Comparison of ENCODE assay signal across 7 mouse cellular contexts in genomic region chr14:61293884-61294737, GRCm38 (mm10). TPM values are rescaled to one million over a fixed set of nuclear protein-coding genes. Genes with fewer than 3 reads are reported as not detected.
DNase-seq lines count a peak whose midpoint lies in the region; ATAC-seq and TF ChIP-seq lines count a peak whose summit lies in the region.

No protein-coding gene starts in this region.

- no peak for TF ChIP-seq EP300 in lung, postnatal 0 days (IDR thresholded peaks at IDR 0.05)

- no peak for ATAC-seq in heart, embryonic 16.5 days (replicated peaks; ENCODE audit: extremely low read depth, insufficient read depth, low FRiP score)
- ATAC-seq in lung, postnatal 0 days = peak; percentile 56

- peaks cover 3% of the 10 kb centered on the region for H3K4me1 ChIP-seq in bone marrow macrophage, adult 2 months (ENCODE audit: control insufficient read depth, insufficient read depth, low read length)
- H3K4me1 ChIP-seq in embryonic fibroblast, embryonic 13.5 days (ENCODE audit: control insufficient read depth, insufficient read depth, low read length) = no peaks in the 10 kb centered on the region
- H3K4me1 ChIP-seq in heart, embryonic 16.5 days (ENCODE audit: control insufficient read depth, insufficient read depth, low read length) = no peaks in the 10 kb centered on the region
- no peaks in the 10 kb centered on the region for H3K4me1 ChIP-seq in lung, postnatal 0 days (ENCODE audit: insufficient read depth, low read depth, low read length)

- H3K4me2 ChIP-seq in heart, embryonic 16.5 days (ENCODE audit: low read depth, low read length) = peak overlapping the region; percentile 31
- no peak overlapping the region for H3K4me2 ChIP-seq in lung, postnatal 0 days (replicated peaks; ENCODE audit: low read depth, low read length)

- H3K27ac ChIP-seq in bone marrow macrophage, adult 2 months (ENCODE audit: insufficient read depth, low read depth, low read length) = no peak overlapping the region
- H3K27ac ChIP-seq in embryonic fibroblast, embryonic 13.5 days (ENCODE audit: insufficient read depth, low read length) = no peak overlapping the region
- no peak overlapping the region for H3K27ac ChIP-seq in heart, embryonic 16.5 days (ENCODE audit: low read length)
- H3K27ac ChIP-seq in lung, postnatal 0 days (ENCODE audit: low read length) = no peak overlapping the region

- H3K9me3 ChIP-seq in heart, embryonic 16.5 days (replicated peaks; ENCODE audit: control insufficient read depth, low read length) = no peaks in the 10 kb centered on the region
- no peaks in the 10 kb centered on the region for H3K9me3 ChIP-seq in lung, postnatal 0 days (ENCODE audit: low read length)

- H3K9ac ChIP-seq in heart, embryonic 16.5 days (ENCODE audit: low read length) = no peak overlapping the region
- H3K9ac ChIP-seq in lung, postnatal 0 days (replicated peaks; ENCODE audit: low read depth) = no peak overlapping the region

- 44% methylated on average over 16 of the region's 16 CpGs for WGBS in heart, embryonic 16.5 days
- 47% methylated on average over 16 of the region's 16 CpGs for WGBS in lung, postnatal 0 days

- TF ChIP-seq CTCF in bone marrow macrophage, adult 2 months (IDR thresholded peaks at IDR 0.05; ENCODE audit: low read depth, low read length) = peak; percentile 69
- peak; percentile 39; the same call in 1 of the 2 replicates for TF ChIP-seq CTCF in embryonic fibroblast, embryonic 13.5 days (IDR thresholded peaks at IDR 0.05; ENCODE audit: borderline replicate concordance, insufficient read depth, low read length)
- peak; percentile 64 for TF ChIP-seq CTCF in lung, postnatal 0 days (IDR thresholded peaks at IDR 0.05)

- no peaks in the 10 kb centered on the region for H3K27me3 ChIP-seq in heart, embryonic 16.5 days (ENCODE audit: control insufficient read depth, insufficient read depth, low read length)
- H3K27me3 ChIP-seq in lung, postnatal 0 days (replicated peaks; ENCODE audit: insufficient read depth, low read length) = no peaks in the 10 kb centered on the region

- no peak for TF ChIP-seq POLR2A in bone marrow macrophage, adult 2 months (IDR thresholded peaks at IDR 0.05; ENCODE audit: borderline replicate concordance, low read depth, low read length)
- TF ChIP-seq POLR2A in embryonic fibroblast, embryonic 13.5 days (IDR thresholded peaks at IDR 0.05; ENCODE audit: low read depth, low read length) = no peak

- H3K36me3 ChIP-seq in heart, embryonic 16.5 days (ENCODE audit: control insufficient read depth, insufficient read depth) = no peaks in the 10 kb centered on the region
- H3K36me3 ChIP-seq in lung, postnatal 0 days (ENCODE audit: insufficient read depth, low read length) = no peaks in the 10 kb centered on the region

- H3K4me3 ChIP-seq in bone marrow macrophage, adult 2 months (ENCODE audit: insufficient read depth, low read length) = no peak overlapping the region
- no peak overlapping the region for H3K4me3 ChIP-seq in embryonic fibroblast, embryonic 13.5 days (ENCODE audit: insufficient read depth, low read length)
- peak overlapping the region; percentile 14; the same call in 1 of the 2 replicates for H3K4me3 ChIP-seq in heart, embryonic 16.5 days (ENCODE audit: low read length)
- H3K4me3 ChIP-seq in lung, postnatal 0 days (ENCODE audit: low read depth, low read length) = no peak overlapping the region

- DNase-seq in Muller cell, postnatal 12 days (ENCODE audit: inconsistent ontology term) = peak; percentile 80
- peak; percentile 66 for DNase-seq in layer of hippocampus, adult 9-10 months (ENCODE audit: low spot score)
- peak; percentile 53 for DNase-seq in lung, postnatal 0 days (ENCODE audit: low spot score)
- peak; percentile 28 to 30 for DNase-seq in right cerebral cortex, postnatal 36 days (ENCODE audit: low spot score in 2 of 2)

RNA-seq across cellular contexts. Expression of gene Arl11, which starts 15.4 kb away (rescaled TPM):
- 97.1 and 103 TPM in 2 replicates for polyA plus RNA-seq in bone marrow macrophage, adult 2 months (2012; ENCODE audit: insufficient read depth, insufficient read length, missing spikeins)
- polyA plus RNA-seq in embryonic fibroblast, embryonic 13.5 days (2011; ENCODE audit: insufficient read length, low read depth, missing spikeins) = 0.49 TPM in 1 of 2 replicates, not detected in the other
- polyA plus RNA-seq in heart, embryonic 16.5 days (2015; fragmentation: Nextera tagmentation; extraction: Ambion mirVana) = 0.61 and 1.3 TPM in 2 replicates
- polyA plus RNA-seq in lung, postnatal 0 days (2015; fragmentation: Nextera tagmentation; extraction: Ambion mirVana) = 4.6 and 5.0 TPM in 2 replicates

RNA-seq across cellular contexts. Expression of gene Sgcg, which starts 35.8 kb away (rescaled TPM):
- not detected in 2 replicates for polyA plus RNA-seq in bone marrow macrophage, adult 2 months (2012; ENCODE audit: insufficient read depth, insufficient read length, missing spikeins)
- polyA plus RNA-seq in embryonic fibroblast, embryonic 13.5 days (2011; ENCODE audit: insufficient read length, low read depth, missing spikeins) = not detected in 2 replicates
- 69.2 and 70.5 TPM in 2 replicates for polyA plus RNA-seq in heart, embryonic 16.5 days (2015; fragmentation: Nextera tagmentation; extraction: Ambion mirVana)
- 4.2 and 6.1 TPM in 2 replicates for polyA plus RNA-seq in lung, postnatal 0 days (2015; fragmentation: Nextera tagmentation; extraction: Ambion mirVana)

Comparison
In these comparisons a context has a peak if more than half of its experiments do, and no peak if none do; other contexts are left out.
1. DNase-seq: peak in every context shown above with its lines; median percentile 80 in Muller cell, postnatal 12 days; 66 in layer of hippocampus, adult 9-10 months; 53 in lung, postnatal 0 days; 29 in right cerebral cortex, postnatal 36 days.
2. RNA of gene Arl11, which starts 15.4 kb away (polyA plus RNA-seq): 97.1 to 103 TPM in bone marrow macrophage, adult 2 months; 4.6 to 5.0 TPM in lung, postnatal 0 days, 0.61 to 1.3 TPM in heart, embryonic 16.5 days and 0.49 TPM in embryonic fibroblast, embryonic 13.5 days; every median in the first group is over 10 times any median in the second.
3. Peak in every context shown above with its lines, with median percentiles within 50 percentile points of each other: CTCF ChIP-seq.